Mouse (Mus musculus): ENCODE data around the gene Tnfrsf13b.
"Not testable (repeated sequence)": the region's sequence is repeated elsewhere in the genome, so short reads cannot be mapped to it uniquely, and the experiment has no call there.

Gene Tnfrsf13b

GRCm38 (mm10) chr11:61147300-61147683 is 20.7 kb downstream of the Tnfrsf13b start:
- ChIA-PET POLR2A (interaction anchor here in 2 of 4 experiments (0.7 to 2.1 kb wide), 6 partner anchors 11 to 358 kb away, joined by 3 to 12 read pairs (median 3); partner anchors contain the start of genes Usp22 (in 2 of the 2) and Aldh3a2 (in 1 of the 2)), CTCF (interaction anchor here (0.7 to 2.4 kb wide), 19 partner anchors 8 to 336 kb away, joined by 3 to 10 read pairs (median 4); partner anchors contain the start of genes Shmt1 (in 1 of the 4), Slc47a2 (in 1 of the 4), Tmem11 (in 1 of the 4) and Usp22 (in 1 of the 4))

- ChIA-PET POLR2A (interaction anchor here in 2 of 4 experiments (0.6 to 3.0 kb wide), 2 partner anchors 25 to 42 kb away, joined by 3 to 8 read pairs; partner anchors contain the start of gene Usp22 (in 1 of the 2)), CTCF (interaction anchor here in 1 of 4 experiments (0.8 kb wide), 1 partner anchor 11 kb away, joined by 3 read pairs; no protein-coding TSS in a partner anchor)
Observed at GRCm38 (mm10) chr11:61150233-61151001, 23.9 kb downstream of the Tnfrsf13b start.

- POLR2A ChIA-PET, result interaction anchor here in 2 of 4 experiments (0.5 to 2.4 kb wide), 6 partner anchors 18 to 231 kb away, joined by 3 to 9 read pairs (median 3); partner anchors contain the start of gene Usp22 (in 2 of the 2)
Observed at GRCm38 (mm10) chr11:61155727-61156126, 29.2 kb downstream of the Tnfrsf13b start.

GRCm38 (mm10) chr11:61158141-61158540 is 31.6 kb downstream of the Tnfrsf13b start:
- CTCF ChIA-PET, result no interaction called here
- POLR2A ChIA-PET, result interaction anchor here in 1 of 4 experiments (1.2 to 1.6 kb wide), 2 partner anchors 11 to 20 kb away, joined by 3 read pairs; no protein-coding TSS in a partner anchor

More at GRCm38 (mm10) chr11:61155727-61156126, 29.2 kb downstream of the Tnfrsf13b start:
- CTCF ChIA-PET, result interaction anchor here (0.5 to 2.2 kb wide), 6 partner anchors 9 to 209 kb away, joined by 3 to 11 read pairs (median 5); no protein-coding TSS in a partner anchor

DNA sequence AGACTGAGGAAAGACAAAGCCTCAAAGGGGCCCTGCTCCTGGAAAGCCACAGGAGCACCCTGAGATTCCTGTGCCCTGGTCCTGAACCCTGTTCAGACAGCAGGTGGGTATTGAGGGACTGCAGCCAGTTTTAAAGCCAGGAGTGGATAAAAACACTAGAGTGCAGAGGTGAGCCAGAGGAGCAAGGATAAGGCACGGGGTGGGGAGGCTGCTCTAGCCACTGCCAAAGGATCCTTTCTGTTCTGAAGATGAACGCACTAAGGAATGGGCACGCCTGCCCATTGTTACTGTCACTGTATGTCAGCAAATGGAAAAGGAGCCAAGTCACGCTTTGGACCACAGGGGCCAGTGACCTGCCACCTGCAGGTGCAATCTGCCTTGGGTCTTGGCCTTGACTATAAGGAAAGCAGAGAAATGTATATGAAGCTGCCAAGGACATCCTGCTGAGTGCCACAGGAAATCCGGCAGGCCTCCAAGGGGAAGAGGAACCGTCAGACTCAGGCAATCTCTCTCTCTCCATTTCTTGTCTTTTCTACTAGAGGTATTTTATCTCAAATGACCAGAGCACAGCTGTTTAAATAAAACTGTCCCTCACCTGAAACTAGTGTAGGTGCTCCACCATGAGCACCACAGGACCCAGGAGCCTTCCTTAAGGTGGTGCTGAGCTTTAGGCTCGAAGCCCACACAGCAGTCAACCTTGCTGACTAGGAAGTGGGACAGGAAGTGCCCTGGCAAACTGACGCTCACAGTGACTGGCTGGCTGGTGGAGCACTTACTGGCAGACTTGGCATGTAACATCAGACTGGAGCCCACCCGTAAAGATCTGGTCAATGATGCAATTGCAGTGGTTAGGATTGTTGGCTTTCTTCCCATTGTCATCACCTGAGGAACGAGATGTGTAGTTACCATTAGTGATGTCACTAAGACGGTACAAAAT is 33.5 kb downstream of the Tnfrsf13b start:
- POLR2A ChIA-PET, result interaction anchor here in 2 of 4 experiments (1.0 to 1.3 kb wide), 2 partner anchors 15 to 58 kb away, joined by 3 to 4 read pairs; partner anchors contain the start of gene Usp22 (in 1 of the 2)

GRCm38 (mm10) chr11:61161121-61161520 is 34.6 kb downstream of the Tnfrsf13b start:
- ChIA-PET POLR2A (interaction anchor here in 1 of 4 experiments (3.7 kb wide), 1 partner anchor 14 kb away, joined by 14 read pairs; the partner anchor contains the start of gene Usp22), CTCF (interaction anchor here in 1 of 4 experiments (0.6 kb wide), 1 partner anchor 14 kb away, joined by 3 read pairs; no protein-coding TSS in a partner anchor)

More for the DNA sequence above, 33.5 kb downstream of the Tnfrsf13b start:
- CTCF ChIA-PET, result no interaction called here

DNA sequence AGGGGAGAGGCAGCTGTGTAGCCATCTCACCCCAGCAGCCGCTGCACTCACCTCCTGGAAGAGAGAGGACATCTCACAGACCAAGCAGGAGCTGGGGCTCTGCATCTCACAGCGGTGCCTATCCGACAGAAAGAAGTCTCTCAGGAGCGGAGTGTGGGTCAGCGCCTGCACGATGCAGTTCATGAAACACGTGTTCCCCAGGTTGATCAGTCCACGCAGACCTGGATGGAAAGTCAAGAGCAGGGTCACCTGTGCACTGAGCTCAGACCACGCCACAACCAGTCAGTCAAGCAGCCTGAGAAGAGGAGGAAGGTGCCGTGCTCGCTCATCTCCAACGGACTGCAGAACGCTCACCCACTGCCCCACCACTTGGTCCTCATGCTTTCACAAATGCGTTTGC is 36.2 kb downstream of the Tnfrsf13b start:
- ChIA-PET CTCF (interaction anchor here in 1 of 4 experiments (1.2 kb wide), 1 partner anchor 17 kb away, joined by 3 read pairs; no protein-coding TSS in a partner anchor), POLR2A (interaction anchor here in 2 of 4 experiments (0.7 to 3.7 kb wide), 4 partner anchors 8 to 14 kb away, joined by 3 to 14 read pairs (median 3); partner anchors contain the start of gene Usp22 (in 1 of the 2))

DNA sequence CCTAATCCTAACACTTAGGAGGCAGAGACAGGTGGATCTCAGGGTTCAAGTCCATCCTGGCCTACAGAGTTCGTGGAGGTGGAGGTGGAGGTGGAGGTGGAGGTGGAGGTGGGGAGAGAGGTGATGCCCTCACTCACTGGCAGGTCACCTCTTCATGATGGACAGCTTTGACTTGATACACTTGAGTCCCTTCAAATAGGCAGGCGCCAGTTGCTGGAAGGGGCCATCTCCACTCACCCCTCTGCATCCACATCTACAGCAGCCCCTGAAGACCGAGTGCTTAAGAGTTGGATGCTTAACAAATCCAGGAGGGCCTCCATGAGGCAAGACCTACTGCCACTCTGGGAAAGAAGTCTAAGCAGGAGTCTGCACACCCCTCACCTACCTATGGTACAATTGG is 36.8 kb downstream of the Tnfrsf13b start:
- ChIA-PET POLR2A (interaction anchor here in 3 of 4 experiments (0.7 to 3.7 kb wide), 3 partner anchors 11 to 149 kb away, joined by 3 to 14 read pairs (median 3); partner anchors contain the start of gene Usp22 (in 1 of the 3)), CTCF (no interaction called here)

DNA sequence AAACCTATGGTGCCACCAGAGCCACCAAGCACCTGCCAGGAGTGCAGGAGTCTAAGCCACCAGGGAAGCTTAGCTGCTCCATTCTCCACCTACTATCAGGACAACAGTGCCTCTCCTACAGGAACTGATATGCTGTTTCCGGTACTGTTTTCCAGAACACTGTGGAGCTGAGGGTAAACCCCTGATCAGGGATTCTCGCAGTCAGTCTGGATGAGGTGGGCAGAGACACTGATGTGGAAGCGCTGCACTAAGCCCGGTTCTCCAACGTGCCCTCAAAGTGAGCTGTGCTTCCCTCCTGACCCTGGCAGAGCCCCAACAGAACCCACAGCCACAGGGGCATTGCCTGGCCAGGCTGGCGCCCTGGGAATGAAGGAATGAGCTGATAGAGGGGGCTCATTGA is 37.8 kb downstream of the Tnfrsf13b start:
- CTCF ChIA-PET, result interaction anchor here in 1 of 4 experiments (0.6 kb wide), 1 partner anchor 18 kb away, joined by 3 read pairs; no protein-coding TSS in a partner anchor

GRCm38 (mm10) chr11:61164881-61165280 is 38.3 kb downstream of the Tnfrsf13b start:
- ChIA-PET CTCF (no interaction called here), POLR2A (interaction anchor here in 2 of 4 experiments (0.6 to 3.7 kb wide), 3 partner anchors 10 to 62 kb away, joined by 3 to 14 read pairs (median 5); partner anchors contain the start of gene Usp22 (in 2 of the 2))

More for the DNA sequence above, 37.8 kb downstream of the Tnfrsf13b start:
- POLR2A ChIA-PET, result interaction anchor here in 2 of 4 experiments (0.6 to 3.7 kb wide), 3 partner anchors 10 to 62 kb away, joined by 3 to 14 read pairs (median 5); partner anchors contain the start of gene Usp22 (in 2 of the 2)

- POLR2A ChIA-PET, result interaction anchor here in 2 of 4 experiments (0.9 to 1.5 kb wide), 6 partner anchors 8 to 173 kb away, joined by 3 to 4 read pairs (median 3); partner anchors contain the start of gene Slc47a2 (in 1 of the 2)
- CTCF ChIA-PET, result no interaction called here
Observed at GRCm38 (mm10) chr11:61170184-61170583, 43.6 kb downstream of the Tnfrsf13b start.

- POLR2A ChIA-PET, result interaction anchor here in 3 of 4 experiments (0.6 to 2.4 kb wide), 8 partner anchors 10 to 234 kb away, joined by 3 to 14 read pairs (median 4); no protein-coding TSS in a partner anchor
- CTCF ChIA-PET, result not testable (repeated sequence)
Observed at GRCm38 (mm10) chr11:61173477-61173876, 46.9 kb downstream of the Tnfrsf13b start.

GRCm38 (mm10) chr11:61174291-61174820 is 47.8 kb downstream of the Tnfrsf13b start:
- CTCF ChIA-PET, result interaction anchor here in 1 of 4 experiments (1.0 to 1.6 kb wide), 5 partner anchors 19 to 234 kb away, joined by 5 to 9 read pairs (median 7); partner anchors contain the start of gene Slc47a2
- POLR2A ChIA-PET, result interaction anchor here (0.6 to 2.4 kb wide), 71 partner anchors 8 to 1377 kb away, joined by 3 to 17 read pairs (median 4); partner anchors contain the start of genes Aldh3a2 (in 3 of the 4), Epn2 (in 1 of the 4), Fam83g (in 1 of the 4) and Mapk7 (in 1 of the 4)

DNA sequence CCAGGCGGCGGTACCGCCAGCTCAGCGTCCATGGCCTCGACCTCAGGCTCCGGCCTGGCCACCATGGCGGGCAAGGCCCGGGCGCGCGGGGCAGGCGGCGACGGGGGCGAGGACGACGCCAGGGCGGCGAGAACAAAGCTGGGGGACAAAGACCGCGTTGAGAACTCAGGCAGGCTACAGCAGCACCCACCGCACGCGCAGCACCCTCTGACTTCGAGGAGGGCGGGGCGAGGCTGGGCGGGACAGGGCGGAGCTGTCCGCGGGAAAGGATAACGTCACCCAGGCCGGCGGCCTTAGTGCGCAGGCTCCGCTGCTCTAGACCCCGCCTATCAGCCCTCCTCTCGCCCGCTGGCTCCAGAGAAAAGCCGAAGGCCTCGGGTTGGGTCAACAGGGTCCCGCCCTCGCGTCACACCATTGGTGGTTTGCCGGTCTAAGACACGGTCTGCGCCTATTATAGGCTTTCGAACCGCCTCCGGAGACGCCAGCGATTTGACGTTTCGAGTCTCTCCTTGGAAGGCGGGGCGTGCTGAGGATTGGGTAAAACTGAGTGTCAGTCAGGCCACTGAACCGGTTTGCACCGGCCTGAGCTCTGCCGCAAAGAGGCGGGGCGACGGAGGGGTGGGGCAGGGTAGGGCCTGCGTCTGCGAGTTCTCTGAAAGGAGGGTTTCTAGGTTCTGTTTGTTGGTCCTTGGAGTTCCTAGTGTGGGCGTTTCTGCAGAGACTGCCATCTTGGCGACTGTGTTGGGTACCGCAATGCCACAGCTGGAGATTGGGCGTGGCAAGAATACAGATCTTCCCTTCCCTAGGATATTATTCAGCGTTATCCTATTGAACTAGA is 48.5 kb downstream of the Tnfrsf13b start, which contains the start of gene Usp22:
Gene Usp22, minus strand, starts transcription at position 235 of the 838 bp plus-strand sequence.
- ChIA-PET CTCF (interaction anchor here in 3 of 4 experiments (0.5 to 1.6 kb wide), 12 partner anchors 18 to 1105 kb away, joined by 3 to 10 read pairs (median 4); partner anchors contain the start of gene Slc47a2 (in 1 of the 3)), POLR2A (interaction anchor here (0.5 to 2.4 kb wide), 107 partner anchors 9 to 1376 kb away, joined by 3 to 17 read pairs (median 4); partner anchors contain the start of genes Aldh3a2 (in 3 of the 4), Epn2 (in 2 of the 4), Slc47a2 (in 2 of the 4) and Fam83g (in 1 of the 4))

DNA sequence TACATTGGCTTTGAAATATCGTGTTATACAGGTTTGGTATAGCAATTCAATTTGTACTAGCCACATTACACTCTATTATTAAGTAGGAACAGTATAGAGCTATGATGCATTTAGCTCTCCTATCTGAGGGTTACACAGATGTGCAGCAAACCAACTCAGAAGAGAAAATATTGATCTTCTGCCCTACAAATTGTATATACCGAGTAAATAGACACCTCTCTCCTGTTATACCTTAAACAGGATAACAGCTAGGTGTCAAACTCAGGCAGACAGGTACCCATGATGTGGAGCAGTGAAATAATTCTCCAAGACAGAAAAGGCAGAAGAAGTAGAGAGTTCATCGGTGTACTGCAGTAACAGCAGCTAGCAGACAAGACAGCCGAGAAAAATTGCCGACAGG is 49.2 kb downstream of the Tnfrsf13b start:
- ChIA-PET POLR2A (interaction anchor here in 3 of 4 experiments (0.5 to 2.4 kb wide), 61 partner anchors 9 to 639 kb away, joined by 3 to 17 read pairs (median 4); partner anchors contain the start of genes Aldh3a2 (in 2 of the 3), Epn2 (in 1 of the 3), Mapk7 (in 1 of the 3) and Natd1 (in 1 of the 3)), CTCF (interaction anchor here in 2 of 4 experiments (1.0 to 1.6 kb wide), 5 partner anchors 18 to 167 kb away, joined by 3 to 9 read pairs (median 6); partner anchors contain the start of gene Slc47a2 (in 1 of the 2))
